Mouse (Mus musculus) thymus, adult 18-20 months (tissue): ENCODE data around the gene Pdlim7.
A peak's percentile ranks its signal among the peaks of the same experiment; 100 is the strongest.

ENCODE experiments used
- DNase-seq, 2 experiments: peaks; one replicate each; pipeline ENCODE4 v3.0.0; 2022; ENCODE audit warnings: mixed read lengths in 2 of 2

Gene Pdlim7

GRCm38 (mm10) chr13:55516955-55517354, 3.5 kb upstream of the Pdlim7 start:
- peak; percentile 51 to 57 for DNase-seq

DNA sequence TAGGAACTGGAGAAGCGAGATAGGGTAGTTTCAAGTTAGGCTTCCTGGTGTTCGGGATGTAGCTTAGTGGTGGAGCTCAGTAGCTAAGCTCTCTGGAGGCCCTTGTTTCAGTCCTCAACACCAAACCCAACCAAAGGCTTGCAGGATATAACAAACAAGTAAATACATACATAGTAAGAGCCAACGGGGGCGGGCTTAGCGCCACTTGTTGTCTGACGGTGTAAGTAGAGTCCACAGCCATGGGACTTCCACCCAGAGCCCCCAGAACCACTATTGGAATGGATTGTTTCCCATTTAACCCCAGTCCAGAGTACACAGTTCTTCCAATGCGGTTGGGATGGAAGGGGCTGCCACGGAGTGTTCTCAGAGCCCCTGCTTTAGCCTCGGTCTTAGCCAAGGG, 352 bp upstream of the Pdlim7 start:
- no peak for DNase-seq

- no peak for DNase-seq
Observed at GRCm38 (mm10) chr13:55512379-55513031, 971 bp downstream of the Pdlim7 start.

DNA sequence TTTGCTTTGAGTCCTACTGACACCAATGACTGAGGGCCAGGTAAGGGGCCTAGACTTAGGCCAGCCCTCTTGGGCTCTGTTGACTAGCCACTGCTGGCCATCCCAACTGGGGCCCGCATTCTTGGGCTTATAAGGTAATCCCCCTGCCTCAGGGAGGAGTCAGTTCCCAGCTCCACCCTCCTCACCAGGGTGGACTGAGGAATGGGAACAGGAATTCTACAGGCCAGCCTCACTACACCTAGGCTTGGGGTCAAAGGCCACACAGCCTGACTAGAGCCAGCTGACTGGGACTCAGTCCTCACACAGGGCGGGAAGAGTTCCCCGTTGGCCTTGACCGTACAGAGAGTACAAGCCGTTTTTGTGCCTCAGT, 2.0 kb downstream of the Pdlim7 start:
- no peak for DNase-seq

DNA sequence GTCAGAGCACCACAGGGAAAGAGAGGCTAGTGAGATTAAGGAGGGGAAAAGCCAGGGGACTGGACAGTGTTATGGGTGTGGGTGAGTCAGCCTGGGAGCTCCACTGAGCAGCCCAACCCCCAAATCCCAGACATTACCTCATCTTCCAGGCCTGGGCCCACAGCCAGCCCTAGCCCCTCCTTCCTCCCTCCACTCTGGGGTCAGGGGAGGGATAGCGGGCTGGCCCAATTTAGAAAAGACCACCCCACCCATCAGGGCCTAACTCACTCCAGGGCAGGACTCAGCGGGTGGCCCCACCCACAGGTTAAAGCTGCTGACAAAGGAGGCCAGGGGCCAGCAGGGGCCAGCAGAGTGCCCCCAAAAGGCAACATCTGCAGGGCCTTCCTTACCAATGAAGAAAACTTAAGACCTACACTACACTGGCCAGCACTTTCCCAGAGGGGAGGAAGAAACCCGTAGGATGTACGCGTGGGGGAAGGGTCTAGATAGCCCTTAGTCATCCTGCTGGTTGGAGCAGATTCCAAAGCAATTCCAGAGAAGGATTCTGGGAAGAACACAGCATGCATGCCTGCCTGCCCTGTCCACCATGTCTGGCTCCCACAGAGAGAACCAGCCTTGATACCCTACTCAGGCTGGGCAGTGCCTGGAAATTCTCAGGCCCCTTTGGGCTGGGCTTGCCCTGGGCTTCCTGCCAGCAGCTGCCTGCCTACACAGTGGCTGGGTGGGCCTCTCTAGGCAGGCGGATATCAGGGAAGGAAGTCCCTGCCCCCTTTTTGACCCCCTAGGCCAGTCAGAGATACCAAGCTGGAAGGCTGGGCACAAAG, 2.6 kb downstream of the Pdlim7 start:
- no peak for DNase-seq

GRCm38 (mm10) chr13:55510332-55510667, 3.2 kb downstream of the Pdlim7 start:
- no peak for DNase-seq

GRCm38 (mm10) chr13:55508531-55508930, 4.9 kb downstream of the Pdlim7 start:
- no peak for DNase-seq

DNA sequence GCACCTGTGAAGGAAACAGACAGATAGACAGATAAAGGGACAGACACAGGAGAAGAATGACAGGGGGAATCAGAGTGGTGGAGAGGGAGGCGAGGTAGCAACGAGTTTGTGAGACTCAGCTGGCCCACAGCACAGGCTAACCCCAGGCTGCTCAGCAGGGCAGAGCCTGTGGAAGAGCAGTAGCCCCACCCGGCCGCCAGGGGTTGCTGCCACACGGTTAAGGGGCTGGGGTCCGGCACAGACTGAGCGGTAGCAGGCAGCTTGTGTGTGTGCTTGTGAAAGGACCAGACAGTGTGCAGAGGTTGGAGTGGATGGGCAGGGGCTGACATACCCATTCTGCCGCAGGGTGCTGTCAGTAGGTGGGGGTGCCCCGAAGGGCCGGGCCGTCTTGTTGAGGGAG, 5.6 kb downstream of the Pdlim7 start:
- no peak for DNase-seq

DNA sequence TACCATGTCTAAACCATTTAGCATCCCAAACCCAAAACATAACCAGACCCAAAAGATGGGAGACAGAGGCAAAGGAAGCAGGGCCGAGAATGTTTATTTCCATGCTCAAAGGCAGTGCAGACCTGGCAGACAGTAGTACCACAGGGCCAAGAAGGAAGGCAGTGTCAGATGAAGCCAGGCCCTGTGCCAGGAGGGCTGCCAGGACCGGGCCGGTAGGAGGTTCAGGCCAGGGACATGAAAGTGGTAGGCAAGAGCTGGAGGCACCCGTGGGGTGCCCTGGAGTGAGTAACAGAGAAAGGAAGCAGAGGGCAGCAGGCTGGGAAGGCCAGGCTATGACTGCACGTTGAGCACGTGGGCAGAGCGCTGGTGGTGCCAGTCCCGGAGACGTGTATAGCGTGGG, 6.8 kb downstream of the Pdlim7 start:
- no peak for DNase-seq

DNA sequence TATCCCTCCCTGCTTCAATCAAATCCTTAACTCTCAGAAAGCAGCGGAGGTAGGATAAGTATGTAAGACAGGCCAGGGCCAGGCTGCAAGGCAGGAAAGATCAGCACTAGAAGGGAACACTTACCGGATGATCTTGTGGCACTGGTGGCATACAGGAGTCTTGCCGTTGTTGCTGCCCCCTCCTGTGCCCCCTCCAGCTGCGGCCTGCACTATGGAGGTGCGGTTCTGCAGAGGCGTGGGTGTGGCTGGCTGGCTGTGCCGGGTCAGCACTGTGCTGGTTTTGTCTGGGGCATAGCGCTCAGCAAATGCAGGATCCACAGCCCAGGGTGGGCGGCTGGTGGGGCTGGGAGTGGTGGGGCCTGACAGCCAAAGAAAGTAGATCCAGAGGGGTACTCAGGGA, 7.7 kb downstream of the Pdlim7 start:
- DNase-seq, result no peak

GRCm38 (mm10) chr13:55504390-55504789, 9.1 kb downstream of the Pdlim7 start:
- no peak for DNase-seq

- no peak for DNase-seq
Observed at GRCm38 (mm10) chr13:55502405-55502804, 11.1 kb downstream of the Pdlim7 start.

DNA sequence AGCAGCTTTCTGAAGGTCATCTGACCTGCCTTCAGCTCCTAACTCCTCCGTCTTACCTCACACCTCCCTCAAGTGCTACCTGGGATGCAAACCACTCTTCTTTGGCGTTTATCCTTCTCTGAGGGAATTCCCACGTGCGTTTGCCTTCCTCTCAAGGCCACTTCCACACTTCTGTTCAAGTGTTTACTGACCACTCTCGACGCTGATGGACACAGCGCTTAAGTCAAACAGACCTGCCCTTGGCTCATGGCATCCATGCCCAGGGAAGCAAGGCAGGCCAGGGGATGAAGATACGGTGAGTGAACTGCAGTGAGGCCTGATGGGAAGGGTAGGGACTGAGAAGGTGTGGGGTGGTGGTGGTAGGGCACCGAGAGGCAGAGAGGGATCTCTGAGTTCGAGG, 12.9 kb downstream of the Pdlim7 start:
- no peak for DNase-seq

- no peak for DNase-seq
Observed at GRCm38 (mm10) chr13:55498906-55499305, 14.6 kb downstream of the Pdlim7 start.

GRCm38 (mm10) chr13:55496661-55497060, 16.8 kb downstream of the Pdlim7 start:
- DNase-seq, result no peak

GRCm38 (mm10) chr13:55495702-55496101, 17.8 kb downstream of the Pdlim7 start:
- no peak for DNase-seq

DNA sequence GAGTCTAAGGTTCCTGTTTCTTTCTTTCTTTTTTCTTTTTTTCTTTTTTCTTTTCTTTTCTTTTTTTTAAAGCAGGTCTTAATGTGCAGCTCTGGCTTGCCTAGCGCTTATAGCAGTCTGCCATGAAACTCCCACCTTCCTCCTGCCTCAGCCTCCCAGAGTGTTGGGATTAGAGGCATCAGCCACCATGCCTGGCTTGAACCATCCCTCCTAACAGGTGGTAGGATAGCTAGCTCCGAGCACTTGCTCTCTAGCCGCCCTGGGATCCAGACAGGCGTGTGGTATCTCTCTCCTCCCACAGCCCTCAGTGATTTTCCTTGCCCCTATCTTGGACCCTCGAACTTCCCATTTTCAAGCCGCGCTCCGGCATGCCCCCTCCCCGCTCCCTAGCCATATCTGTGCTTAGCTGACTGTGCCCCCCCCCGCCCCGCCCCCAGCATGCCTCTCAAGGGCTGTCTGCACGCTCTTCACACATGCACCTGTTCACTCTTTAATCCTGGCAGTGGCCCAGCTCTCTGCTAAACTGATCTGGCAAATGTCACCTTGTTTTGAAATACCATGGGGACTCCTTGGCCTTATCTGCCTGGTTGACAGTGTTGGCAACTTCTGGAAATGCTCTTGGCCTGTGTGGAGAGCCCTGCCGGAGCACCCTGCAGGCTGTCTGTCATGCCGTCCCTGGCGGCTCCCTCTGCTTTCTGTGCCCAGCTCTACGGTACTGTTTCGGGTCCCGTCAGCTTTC, 18.4 kb downstream of the Pdlim7 start:
- no peak for DNase-seq

GRCm38 (mm10) chr13:55494257-55494656, 19.2 kb downstream of the Pdlim7 start:
- no peak for DNase-seq

DNA sequence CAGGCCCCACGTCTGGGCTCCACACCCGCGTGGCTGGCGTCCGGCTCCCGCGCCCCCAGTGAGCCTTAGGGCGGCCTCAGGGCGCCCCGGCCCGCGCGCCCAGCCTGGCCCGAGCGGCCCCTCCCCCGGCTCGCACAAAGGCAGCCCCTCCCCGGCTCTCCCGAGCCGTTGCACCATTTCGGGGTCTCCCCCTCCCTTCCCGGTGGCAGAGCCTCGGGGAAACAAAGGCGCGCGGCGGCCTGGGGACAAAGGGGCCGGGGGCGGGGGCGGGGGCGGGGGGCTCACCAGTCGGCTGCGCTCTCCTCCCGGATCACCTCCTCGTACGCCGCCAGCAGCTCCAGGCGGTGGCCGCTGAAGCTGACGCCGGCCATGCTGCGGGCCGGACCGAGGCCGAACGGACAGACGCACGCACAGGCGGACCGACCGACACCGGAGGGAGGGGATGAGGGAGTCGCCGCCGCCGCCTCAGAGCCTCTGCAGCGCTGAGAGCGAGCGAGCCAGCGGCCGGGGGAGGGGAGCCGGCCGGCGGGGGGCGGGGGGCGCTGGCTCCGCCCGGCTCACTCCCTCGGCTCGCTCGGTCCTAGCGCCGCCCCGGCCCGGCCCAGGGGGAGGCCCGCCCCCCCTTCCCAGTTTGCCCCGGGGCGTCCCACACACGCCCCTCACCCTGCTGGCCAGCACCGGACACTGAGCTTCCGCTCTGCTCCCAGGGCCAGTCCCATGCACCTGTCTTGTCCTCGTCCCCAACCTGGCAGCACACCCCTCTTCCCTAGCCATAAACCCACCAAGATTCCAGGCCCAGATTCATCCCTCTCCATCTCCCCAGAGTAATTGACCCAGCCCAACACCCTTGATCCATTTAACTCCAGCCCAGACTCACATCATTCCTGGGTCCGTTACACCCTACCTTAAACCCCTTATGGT, 25.6 kb downstream of the Pdlim7 start, which contains the start of gene Dbn1:
TSS of gene Dbn1 (minus strand) at position 534 of the 921 bp plus-strand sequence.
- DNase-seq, result no peak

DNA sequence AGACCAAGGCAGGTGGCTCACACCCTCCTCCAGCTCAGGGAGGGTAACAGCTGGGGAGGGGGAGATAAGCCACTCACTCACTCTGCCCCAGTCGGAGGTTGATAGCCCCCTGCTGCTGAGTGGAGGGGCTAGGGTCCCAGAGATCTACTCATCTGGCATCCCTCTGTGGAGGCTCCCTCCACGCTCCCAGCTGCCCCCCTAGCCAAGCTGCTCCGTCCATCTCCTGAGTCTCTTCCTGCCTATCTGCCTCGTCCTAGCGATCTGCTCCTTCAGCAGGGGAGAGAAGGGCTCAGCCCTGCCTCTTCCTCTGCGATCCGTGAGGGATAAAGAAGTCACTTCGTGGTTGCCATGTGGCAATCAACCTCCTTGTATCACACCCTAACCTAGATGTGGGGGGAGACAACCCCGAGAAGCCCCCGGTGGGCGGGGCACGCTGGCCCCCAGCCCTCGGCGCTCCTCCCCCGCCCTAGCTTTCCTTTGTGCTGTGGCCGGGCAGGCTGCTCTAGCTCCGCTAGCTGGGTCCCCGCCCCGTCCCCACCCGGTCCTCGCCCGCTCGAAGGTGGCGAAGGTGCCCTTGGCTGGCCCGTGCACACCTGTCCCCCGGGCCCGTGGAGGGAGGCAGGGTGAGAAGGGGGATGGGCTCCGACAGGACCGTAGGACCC, 26.4 kb downstream of the Pdlim7 start:
- DNase-seq, result no peak

DNA sequence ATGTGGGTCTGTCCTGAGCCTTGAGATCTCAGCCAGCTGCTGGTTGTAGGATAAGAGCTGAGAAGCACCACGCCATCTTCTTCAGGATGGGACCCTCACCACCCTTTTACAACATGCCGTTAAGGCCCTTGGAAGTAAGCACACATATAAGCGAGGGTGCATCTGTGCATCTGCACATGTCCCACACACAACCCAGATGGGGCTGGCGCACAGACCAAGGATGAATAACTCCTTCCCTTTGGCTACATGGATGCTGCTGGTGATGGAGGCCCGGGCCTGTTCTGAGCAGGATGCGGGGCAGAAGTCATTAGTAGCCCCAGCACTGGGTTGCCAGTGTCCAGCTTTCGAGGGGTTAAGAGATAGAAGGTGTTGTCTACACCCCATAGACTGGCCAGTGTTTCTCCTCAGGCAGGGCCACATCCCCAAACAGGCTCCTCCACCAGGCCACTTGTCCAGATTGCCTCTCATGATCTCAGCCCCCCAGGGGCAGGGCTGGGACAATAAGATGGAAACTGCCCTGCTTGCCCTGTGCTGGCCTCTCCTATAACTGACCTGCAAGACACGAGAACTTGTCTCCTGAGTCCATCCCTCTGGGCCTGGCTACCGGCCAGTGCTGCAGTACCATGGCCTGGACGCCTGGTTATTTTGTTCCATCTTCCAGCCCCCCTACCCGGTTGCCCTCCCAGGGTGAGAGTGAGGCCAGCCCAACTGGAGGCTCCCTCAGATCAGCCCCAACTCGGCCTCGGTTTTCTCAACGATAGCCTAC, 27.3 kb downstream of the Pdlim7 start:
- DNase-seq, result no peak
